Mouse (Mus musculus) urinary bladder, postnatal 4 days (tissue): ENCODE data around the gene Pnpla2.

ENCODE experiments used
- DNase-seq, 2 experiments: peaks; one replicate each; pipeline ENCODE4 v3.0.0; 2021 to 2022; ENCODE audit warnings: low spot score in 2 of 2

Pnpla2 gene

GRCm38 (mm10) chr7:141467230-141468030 is 12.4 kb downstream of the Pnpla2 start, which contains the start of gene Cd151:
Cd151 (plus strand) TSS chr7:141467392.
- peak; percentile 88 to 90 for DNase-seq

GRCm38 (mm10) chr7:141468164-141468521 is 13.1 kb downstream of the Pnpla2 start:
- DNase-seq = no peak

- peak in 1 of 2 experiments; percentile 65 for DNase-seq
Observed at GRCm38 (mm10) chr7:141468522-141469211, 13.7 kb downstream of the Pnpla2 start.

- no peak for DNase-seq
Observed at GRCm38 (mm10) chr7:141469352-141469751, 14.4 kb downstream of the Pnpla2 start.

DNA sequence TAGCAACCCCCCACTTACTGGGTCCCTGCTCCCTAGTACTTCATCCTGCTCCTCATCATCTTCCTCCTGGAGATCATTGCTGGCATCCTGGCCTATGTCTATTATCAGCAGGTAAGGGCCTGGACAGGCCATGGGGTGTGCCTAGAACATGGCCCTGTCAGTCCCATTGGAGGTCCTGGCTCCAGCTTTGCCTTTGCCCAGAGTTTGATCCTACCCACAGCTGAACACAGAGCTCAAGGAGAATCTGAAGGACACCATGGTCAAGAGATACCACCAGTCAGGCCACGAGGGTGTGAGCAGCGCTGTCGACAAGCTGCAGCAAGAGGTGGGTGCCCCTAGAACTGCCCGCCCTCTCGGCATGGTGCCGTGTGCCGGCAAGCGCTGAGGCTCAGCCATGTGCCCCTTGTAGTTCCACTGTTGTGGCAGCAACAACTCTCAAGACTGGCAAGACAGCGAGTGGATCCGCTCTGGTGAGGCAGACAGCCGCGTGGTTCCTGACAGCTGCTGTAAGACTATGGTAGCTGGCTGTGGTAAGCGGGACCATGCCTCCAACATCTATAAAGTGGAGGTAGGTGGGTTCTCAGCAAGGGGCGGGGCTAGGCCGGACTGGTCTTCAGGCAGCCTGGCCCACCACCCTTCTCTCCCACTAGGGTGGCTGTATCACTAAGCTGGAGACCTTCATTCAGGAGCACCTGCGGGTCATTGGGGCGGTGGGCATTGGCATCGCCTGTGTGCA is 15.1 kb downstream of the Pnpla2 start:
- no peak for DNase-seq

DNA sequence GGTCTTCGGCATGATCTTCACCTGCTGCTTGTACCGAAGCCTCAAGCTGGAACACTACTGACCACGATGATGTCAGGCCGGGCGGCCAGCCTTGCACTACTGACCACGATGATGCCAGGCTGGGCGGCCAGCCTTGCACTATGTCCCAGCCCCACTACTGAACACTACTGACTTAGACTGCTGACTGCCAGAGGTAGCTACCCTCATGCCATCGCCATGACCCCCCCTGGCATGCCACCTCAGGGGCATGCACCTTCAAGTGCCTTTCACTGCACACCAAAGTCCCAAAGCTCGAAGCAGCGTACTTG is 15.6 kb downstream of the Pnpla2 start:
- DNase-seq = no peak

GRCm38 (mm10) chr7:141471236-141471635 is 16.2 kb downstream of the Pnpla2 start:
- DNase-seq = no peak

GRCm38 (mm10) chr7:141472226-141472625 is 17.2 kb downstream of the Pnpla2 start:
- no peak for DNase-seq

- DNase-seq = no peak
Observed at GRCm38 (mm10) chr7:141472763-141473162, 17.8 kb downstream of the Pnpla2 start.

GRCm38 (mm10) chr7:141474160-141474559 is 19.2 kb downstream of the Pnpla2 start:
- no peak for DNase-seq

- DNase-seq = peak; percentile 78 to 82
Observed at GRCm38 (mm10) chr7:141475011-141475804, 20.2 kb downstream of the Pnpla2 start, which contains the start of the genes Polr2l and Tspan4. Polr2l (minus strand) TSS chr7:141475132. Tspan4 (plus strand) TSS chr7:141475240.

DNA sequence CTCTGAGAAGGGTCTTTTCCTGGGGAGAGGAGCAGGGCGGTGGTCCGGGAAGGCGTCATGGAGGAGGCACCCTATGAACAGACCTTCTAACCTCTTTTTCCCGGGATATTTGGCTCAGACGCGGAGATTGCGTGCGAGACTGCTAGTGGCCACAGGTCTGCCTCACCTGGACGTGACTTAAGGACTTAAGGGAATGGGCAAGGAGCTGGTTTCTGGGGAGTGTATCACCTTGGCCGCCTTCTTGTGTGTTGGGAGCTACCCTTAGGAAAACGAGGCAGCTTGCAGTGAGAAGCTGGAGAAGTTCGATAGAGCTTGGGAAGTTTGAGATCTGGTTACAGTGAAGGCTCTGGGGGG is 20.8 kb downstream of the Pnpla2 start:
- DNase-seq = no peak

GRCm38 (mm10) chr7:141476226-141476980 is 21.4 kb downstream of the Pnpla2 start:
- DNase-seq = peak; percentile 80 to 82

GRCm38 (mm10) chr7:141476981-141477370 is 22.0 kb downstream of the Pnpla2 start:
- DNase-seq = no peak

GRCm38 (mm10) chr7:141477578-141478269 is 22.7 kb downstream of the Pnpla2 start:
- no peak for DNase-seq

DNA sequence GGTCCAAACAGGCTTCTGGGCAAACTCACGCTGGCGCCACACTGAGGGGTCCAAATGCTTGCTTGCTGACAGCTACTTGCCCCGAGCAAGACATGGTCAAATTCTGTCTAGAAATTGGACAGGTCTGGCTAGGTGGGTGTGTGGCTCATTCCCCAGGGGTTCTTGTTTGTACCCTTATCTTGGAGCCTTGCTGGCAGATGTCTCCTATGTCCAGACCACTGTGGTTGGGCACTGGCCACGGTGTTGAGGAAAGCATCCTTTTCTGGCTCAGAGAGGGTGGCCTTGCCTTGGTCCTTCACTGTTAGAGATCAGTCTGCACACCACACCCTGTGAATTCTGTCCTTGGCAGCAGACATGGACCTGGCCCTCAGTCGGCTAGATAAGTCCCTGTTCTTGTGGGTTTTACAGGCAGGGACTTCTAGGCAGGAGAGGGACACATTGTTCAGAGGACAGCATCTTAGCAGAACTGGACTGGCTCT is 23.3 kb downstream of the Pnpla2 start:
- DNase-seq = no peak

GRCm38 (mm10) chr7:141480842-141481497 is 26.0 kb downstream of the Pnpla2 start:
- peak in 1 of 2 experiments; percentile 53 for DNase-seq

GRCm38 (mm10) chr7:141481498-141482401 is 26.8 kb downstream of the Pnpla2 start:
- no peak for DNase-seq
